Mouse (Mus musculus) adrenal gland, postnatal 36 days (tissue): ENCODE measurements around the gene Olfr843. TPM values are rescaled to one million over a fixed set of nuclear protein-coding genes. Genes with fewer than 3 reads are reported as not detected.

Experiments used
- DNase-seq, 2 experiments: peaks; one replicate each; pipeline ENCODE4 v3.0.0; 2021; ENCODE audit warnings: mixed read lengths in 1 of 2
- long read RNA-seq, 2 experiments: library from polyadenylated mRNA; stranded (forward); transcript quantifications; one replicate each; pipeline ENCODE4 v2.0.0; 2021; ENCODE audit warnings: borderline sequencing depth in 2 of 2
- total RNA-seq, 2 experiments: library from RNA; stranded (reverse); gene quantifications; 2 replicates each; pipeline ENCODE4 v1.2.3; 2021

Olfr843 gene
- total RNA-seq = not detected
- long read RNA-seq, experiment 1 = 0 reads
- long read RNA-seq, experiment 2 = 0 reads

- DNase-seq = no peak
Observed at GRCm38 (mm10) chr9:19251887-19252286, at the start of gene Olfr843. Gene Olfr843 (minus strand): TSS chr9:19251987.

Other genes starting within 250 kb of the Olfr843 start
- not detected for gene Olfr835, start 219.3 kb downstream of the Olfr843 start, total RNA-seq
- not detected for gene Olfr836, start 131.6 kb downstream of the Olfr843 start, total RNA-seq
- not detected for gene Olfr837, start 115.7 kb downstream of the Olfr843 start, total RNA-seq
- gene Olfr839-ps1, start 74.7 kb downstream of the Olfr843 start, total RNA-seq = not detected
- not detected for gene Olfr844, start 64.4 kb upstream of the Olfr843 start, total RNA-seq
- not detected for gene Olfr845, start 84.5 kb upstream of the Olfr843 start, total RNA-seq
- gene Olfr846, start 112.0 kb upstream of the Olfr843 start, total RNA-seq = not detected
- gene Olfr847, start 126.7 kb upstream of the Olfr843 start, total RNA-seq = not detected
- gene Olfr849, start 188.3 kb upstream of the Olfr843 start, total RNA-seq = not detected
- gene Olfr850, start 226.3 kb upstream of the Olfr843 start, total RNA-seq = not detected
- not detected for gene Olfr851, start 241.3 kb upstream of the Olfr843 start, total RNA-seq